Mouse (Mus musculus) myocyte (in vitro differentiated cells): ENCODE measurements around the gene Ncbp2. TPM values are rescaled to one million over a fixed set of nuclear protein-coding genes. Genes with fewer than 3 reads are reported as not detected.

Experiments
- H3K27me3 ChIP-seq: one replicate; pipeline ENCODE4 v1.6.1; 2011; ENCODE audit not compliant: control insufficient read depth, insufficient read depth, insufficient read length
- H3K36me3 ChIP-seq: one replicate; pipeline ENCODE4 v1.6.1; 2011; ENCODE audit not compliant: control insufficient read depth, insufficient read depth
- H3K4me2 ChIP-seq: one replicate; pipeline ENCODE4 v1.6.1; 2011; ENCODE audit warnings: low read depth, control low read depth
- H3K4me3 ChIP-seq: one replicate; pipeline ENCODE4 v1.5.1; 2011; ENCODE audit warnings: mild to moderate bottlenecking, control low read depth, moderate library complexity
- H3K79me2 ChIP-seq: one replicate; pipeline ENCODE4 v1.6.1; 2011; ENCODE audit not compliant: control insufficient read depth, insufficient read depth
- H3ac ChIP-seq: one replicate; pipeline ENCODE4 v1.6.1; 2011; ENCODE audit not compliant: control insufficient read depth, insufficient read length
- CEBPB ChIP-seq: IDR thresholded peaks from 2 replicates; pipeline ENCODE4 v1.6.1; 2011; ENCODE audit warnings: mild to moderate bottlenecking, moderate library complexity; ENCODE audit not compliant: poor library complexity, insufficient read depth, severe bottlenecking
- E2F4 ChIP-seq: IDR thresholded peaks from one replicate; pipeline ENCODE4 v1.6.1; 2011; ENCODE audit warnings: mild to moderate bottlenecking, control low read depth, moderate library complexity; ENCODE audit not compliant: insufficient read depth
- MAX ChIP-seq: IDR thresholded peaks from one replicate; pipeline ENCODE4 v1.6.1; 2011; ENCODE audit warnings: low read depth, mild to moderate bottlenecking, control low read depth
- MYOD1 ChIP-seq, 3 experiments: IDR thresholded peaks; one replicate each; pipeline ENCODE4 v1.6.1; 2011; ENCODE audit warnings: control low read depth in 2 of 3, low read depth in 2 of 3, mild to moderate bottlenecking in 2 of 3, moderate library complexity in 1 of 3; ENCODE audit not compliant: insufficient read length in 2 of 3, control insufficient read depth in 1 of 3
- MYOG ChIP-seq, 3 experiments: IDR thresholded peaks; one replicate each; pipeline ENCODE4 v1.6.1; 2011; ENCODE audit warnings: control low read depth in 2 of 3, low read depth in 2 of 3, mild to moderate bottlenecking in 2 of 3; ENCODE audit not compliant: insufficient read length in 2 of 3, control insufficient read depth in 1 of 3, insufficient read depth in 1 of 3
- POLR2A ChIP-seq: IDR thresholded peaks from one replicate; pipeline ENCODE4 v1.6.1; 2011; ENCODE audit warnings: low read depth, mild to moderate bottlenecking, control low read depth, moderate library complexity; ENCODE audit not compliant: insufficient read length
- POLR2AphosphoS2 ChIP-seq: IDR thresholded peaks from one replicate; pipeline ENCODE4 v1.6.1; 2011; ENCODE audit warnings: low read depth, control low read depth; ENCODE audit not compliant: insufficient read length
- REST ChIP-seq: IDR thresholded peaks from one replicate; pipeline ENCODE4 v1.6.1; 2011; ENCODE audit warnings: mild to moderate bottlenecking, control low read depth, moderate library complexity; ENCODE audit not compliant: insufficient read depth, insufficient read length
- SRF ChIP-seq: IDR thresholded peaks from one replicate; pipeline ENCODE4 v1.6.1; 2011; ENCODE audit warnings: low read depth; ENCODE audit not compliant: control insufficient read depth, insufficient read length
- TCF12 ChIP-seq: IDR thresholded peaks from one replicate; pipeline ENCODE4 v1.6.1; 2011; ENCODE audit warnings: mild to moderate bottlenecking, control low read depth; ENCODE audit not compliant: poor library complexity, insufficient read depth, severe bottlenecking
- TCF3 ChIP-seq: IDR thresholded peaks from one replicate; pipeline ENCODE4 v1.6.1; 2011; ENCODE audit warnings: low read depth, control low read depth; ENCODE audit not compliant: insufficient read length
- USF1 ChIP-seq: IDR thresholded peaks from one replicate; pipeline ENCODE4 v1.6.1; 2011; ENCODE audit warnings: low read depth, mild to moderate bottlenecking, control low read depth, moderate library complexity
- polyA plus RNA-seq: library from polyadenylated mRNA; unstranded; fragments of >200 nt; fragmentation: generic; extraction: Trizol; gene quantifications from one replicate; pipeline ENCODE4 v1.2.1, GENCODE M21; 2012; ENCODE audit warnings: missing spikeins

Gene Ncbp2
- polyA plus RNA-seq, 1 experiment, result 19.9 TPM

GRCm38 (mm10) chr16:31927412-31927811 lies 20.9 kb upstream of the Ncbp2 start:
- Histone ChIP-seq H3K4me2 (no peak overlapping the region), H3K79me2 (no peaks in the 10 kb centered on the region), H3ac (no peak overlapping the region), H3K36me3 (no peaks in the 10 kb centered on the region), H3K27me3 (peaks cover 2% of the 10 kb centered on the region), H3K4me3 (no peak overlapping the region)
- TF ChIP-seq USF1 (no peak), MYOD1 (IDR thresholded peaks at IDR 0.05; ENCODE audit: control insufficient read depth in 1 of 3, insufficient read length in 2 of 3, low read depth in 2 of 3) (no peak), SRF (no peak), MYOG (IDR thresholded peaks at IDR 0.05; ENCODE audit: control insufficient read depth in 1 of 3, insufficient read depth in 1 of 3, insufficient read length in 2 of 3, low read depth in 2 of 3) (no peak), CEBPB (no peak), TCF12 (no peak)

- no peak for TF ChIP-seq TCF12
- no peak for TF ChIP-seq E2F4
- no peak for TF ChIP-seq MYOD1 (IDR thresholded peaks at IDR 0.05; ENCODE audit: control insufficient read depth in 1 of 3, insufficient read length in 2 of 3, low read depth in 2 of 3)
- no peak for TF ChIP-seq USF1
- TF ChIP-seq REST, result no peak
- TF ChIP-seq POLR2AphosphoS2, result no peak
- no peak for TF ChIP-seq MAX
- no peak for TF ChIP-seq MYOG (IDR thresholded peaks at IDR 0.05; ENCODE audit: control insufficient read depth in 1 of 3, insufficient read depth in 1 of 3, insufficient read length in 2 of 3, low read depth in 2 of 3)
- TF ChIP-seq SRF, result no peak
- no peak for TF ChIP-seq TCF3
- no peak for TF ChIP-seq CEBPB
- no peak for TF ChIP-seq POLR2A
- Histone ChIP-seq H3K27me3 (no peaks in the 10 kb centered on the region), H3K36me3 (no peaks in the 10 kb centered on the region), H3ac (no peak overlapping the region), H3K79me2 (no peaks in the 10 kb centered on the region), H3K4me2 (no peak overlapping the region), H3K4me3 (no peak overlapping the region)
Observed at GRCm38 (mm10) chr16:31931330-31931729, 17.0 kb upstream of the Ncbp2 start.

- TF ChIP-seq MYOD1 (IDR thresholded peaks at IDR 0.05; ENCODE audit: control insufficient read depth in 1 of 3, insufficient read length in 2 of 3, low read depth in 2 of 3), result no peak
- no peak for TF ChIP-seq TCF12
- TF ChIP-seq USF1, result no peak
- TF ChIP-seq POLR2AphosphoS2, result no peak
- no peak for TF ChIP-seq MYOG (IDR thresholded peaks at IDR 0.05; ENCODE audit: control insufficient read depth in 1 of 3, insufficient read depth in 1 of 3, insufficient read length in 2 of 3, low read depth in 2 of 3)
- no peak for TF ChIP-seq CEBPB
- TF ChIP-seq E2F4, result no peak
- no peak for TF ChIP-seq REST
- TF ChIP-seq MAX, result no peak
- no peak for TF ChIP-seq SRF
- no peak for TF ChIP-seq TCF3
- TF ChIP-seq POLR2A, result no peak
- H3ac ChIP-seq, result no peak overlapping the region
- no peaks in the 10 kb centered on the region for H3K27me3 ChIP-seq
- H3K4me3 ChIP-seq, result no peak overlapping the region
- no peaks in the 10 kb centered on the region for H3K36me3 ChIP-seq
- peak overlapping the region; percentile 87 for H3K4me2 ChIP-seq
- no peaks in the 10 kb centered on the region for H3K79me2 ChIP-seq
Observed at GRCm38 (mm10) chr16:31932255-31932654, 16.1 kb upstream of the Ncbp2 start.

- H3ac ChIP-seq, result no peak overlapping the region
- H3K4me2 ChIP-seq, result peak overlapping the region; percentile 87
- H3K79me2 ChIP-seq, result no peaks in the 10 kb centered on the region
- TF ChIP-seq SRF (no peak), MYOG (IDR thresholded peaks at IDR 0.05; ENCODE audit: control insufficient read depth in 1 of 3, insufficient read depth in 1 of 3, insufficient read length in 2 of 3, low read depth in 2 of 3) (peak; percentile 38 to 91 (median 86)), CEBPB (peak; percentile 51; the same call in 1 of the 2 replicates), MYOD1 (IDR thresholded peaks at IDR 0.05; ENCODE audit: control insufficient read depth in 1 of 3, insufficient read length in 2 of 3, low read depth in 2 of 3) (peak in 2 of 3 experiments; percentile 83 to 84), POLR2AphosphoS2 (peak; percentile 28), E2F4 (no peak), POLR2A (peak; percentile 61)
- no peaks in the 10 kb centered on the region for H3K36me3 ChIP-seq
- peak overlapping the region; percentile 20 for H3K4me3 ChIP-seq
- H3K27me3 ChIP-seq, result no peaks in the 10 kb centered on the region
Observed at GRCm38 (mm10) chr16:31932840-31933697, 15.2 kb upstream of the Ncbp2 start.
